Mouse (Mus musculus) lung, embryonic 15.5 days (tissue): ENCODE results near the gene Arid1a. TPM values are rescaled to one million over a fixed set of nuclear protein-coding genes. Genes with fewer than 3 reads are reported as not detected.
A peak's percentile ranks its signal among the peaks of the same experiment; 100 is the strongest.

Source experiments
- ATAC-seq: fragments of 200-750 bp; cut with Nextera tagmentation; 2 replicates; pipeline ENCODE4 v1.8.0; 2017; ENCODE audit warnings: moderate number of reproducible peaks, borderline replicate concordance; ENCODE audit not compliant: low FRiP score, low TSS enrichment; ENCODE audit errors: extremely low read depth
- H3K27ac ChIP-seq: fragments of 300-500 bp; sonication (generic); 2 replicates; pipeline ENCODE4 v1.5.1; 2015; ENCODE audit warnings: moderate library complexity, mild to moderate bottlenecking, inconsistent platforms
- H3K27me3 ChIP-seq: fragments of 300-500 bp; sonication (generic); 2 replicates; pipeline ENCODE4 v1.6.1; 2015; ENCODE audit warnings: inconsistent platforms
- H3K36me3 ChIP-seq: fragments of 300-500 bp; sonication (generic); 2 replicates; pipeline ENCODE4 v1.6.1; 2015; ENCODE audit warnings: inconsistent platforms
- H3K4me1 ChIP-seq: fragments of 300-500 bp; sonication (generic); 2 replicates; pipeline ENCODE4 v1.6.1; 2015; ENCODE audit warnings: inconsistent platforms
- H3K4me2 ChIP-seq: fragments of 300-500 bp; sonication (generic); 2 replicates; pipeline ENCODE4 v1.6.1; 2015; ENCODE audit warnings: inconsistent platforms, mild to moderate bottlenecking, moderate library complexity
- H3K4me3 ChIP-seq: fragments of 300-500 bp; sonication (generic); 2 replicates; pipeline ENCODE4 v1.5.1; 2015; ENCODE audit warnings: mild to moderate bottlenecking, inconsistent platforms
- H3K9ac ChIP-seq: fragments of 300-500 bp; sonication (generic); 2 replicates; pipeline ENCODE4 v1.6.1; 2015; ENCODE audit warnings: inconsistent platforms
- H3K9me3 ChIP-seq: fragments of 300-500 bp; sonication (generic); 2 replicates; pipeline ENCODE4 v1.6.1; 2016; ENCODE audit warnings: inconsistent platforms
- WGBS: fragments of 180-500 bp; shearing (Covaris S2); methylation state at CpG from one replicate; pipeline ENCODE4 v1.1.7; 2015; 5-methylcytosine and 5-hydroxymethylcytosine counted together
- polyA plus RNA-seq: library from polyadenylated mRNA; unstranded; fragments of >200 nt; fragmentation: Nextera tagmentation; extraction: Ambion mirVana; gene quantifications from 2 replicates; pipeline ENCODE4 v1.2.1, GENCODE M21; 2015

Arid1a gene
- 26.9 and 29.4 TPM in 2 replicates for polyA plus RNA-seq

DNA sequence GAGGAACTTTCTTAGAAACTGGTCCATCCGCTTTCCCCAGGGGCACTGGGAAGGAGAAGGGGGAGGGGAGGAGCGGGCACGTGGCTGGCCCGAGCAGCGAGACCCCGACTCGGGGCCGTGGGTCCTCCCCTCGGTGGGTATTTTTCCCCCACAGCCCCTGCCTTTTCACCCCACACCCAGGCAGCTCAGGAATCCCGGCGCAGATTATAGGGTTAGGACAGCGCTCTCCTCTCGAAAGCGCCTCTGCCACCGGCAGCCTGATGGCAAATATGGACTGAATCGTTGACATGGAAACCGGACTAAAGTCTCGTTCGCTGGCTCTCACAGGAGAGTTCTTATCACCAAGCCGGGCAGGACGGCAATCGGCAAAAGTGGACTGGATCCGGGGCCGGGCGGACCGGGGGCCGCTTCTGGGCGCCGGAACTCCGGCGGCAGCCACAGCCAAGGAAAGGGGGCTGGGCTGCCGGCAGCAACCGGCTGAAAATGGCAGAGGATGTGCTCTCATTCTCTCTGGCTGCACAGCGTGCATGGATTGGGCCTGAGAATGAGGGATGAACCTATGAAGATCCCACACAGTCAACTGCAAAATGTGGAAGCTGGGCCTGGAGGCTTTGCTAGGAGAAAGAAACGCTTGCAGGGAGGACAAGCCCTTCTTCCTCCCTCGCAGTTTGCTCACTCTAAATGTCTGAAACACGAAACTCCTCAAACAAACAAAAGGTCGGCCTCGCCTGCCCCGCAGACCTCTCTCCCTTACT is at the start of gene Arid1a:
Gene Arid1a (minus strand): TSS at position 256 of the 755 bp plus-strand sequence.
- Histone ChIP-seq H3K27ac (peak within 1 kb of the TSS; percentile 100), H3K4me1 (peaks cover 18% of the 10 kb centered on the region), H3K9me3 (no peaks in the 10 kb centered on the region), H3K36me3 (no peaks in the 10 kb centered on the region), H3K27me3 (no peaks in the 10 kb centered on the region), H3K4me2 (peak within 1 kb of the TSS; percentile 93), H3K4me3 (peak within 1 kb of the TSS; percentile 63), H3K9ac (peak within 1 kb of the TSS; percentile 100)
- under 1% methylated on average over 40 of the region's 40 CpGs for WGBS
- peak; percentile 68 for ATAC-seq

DNA sequence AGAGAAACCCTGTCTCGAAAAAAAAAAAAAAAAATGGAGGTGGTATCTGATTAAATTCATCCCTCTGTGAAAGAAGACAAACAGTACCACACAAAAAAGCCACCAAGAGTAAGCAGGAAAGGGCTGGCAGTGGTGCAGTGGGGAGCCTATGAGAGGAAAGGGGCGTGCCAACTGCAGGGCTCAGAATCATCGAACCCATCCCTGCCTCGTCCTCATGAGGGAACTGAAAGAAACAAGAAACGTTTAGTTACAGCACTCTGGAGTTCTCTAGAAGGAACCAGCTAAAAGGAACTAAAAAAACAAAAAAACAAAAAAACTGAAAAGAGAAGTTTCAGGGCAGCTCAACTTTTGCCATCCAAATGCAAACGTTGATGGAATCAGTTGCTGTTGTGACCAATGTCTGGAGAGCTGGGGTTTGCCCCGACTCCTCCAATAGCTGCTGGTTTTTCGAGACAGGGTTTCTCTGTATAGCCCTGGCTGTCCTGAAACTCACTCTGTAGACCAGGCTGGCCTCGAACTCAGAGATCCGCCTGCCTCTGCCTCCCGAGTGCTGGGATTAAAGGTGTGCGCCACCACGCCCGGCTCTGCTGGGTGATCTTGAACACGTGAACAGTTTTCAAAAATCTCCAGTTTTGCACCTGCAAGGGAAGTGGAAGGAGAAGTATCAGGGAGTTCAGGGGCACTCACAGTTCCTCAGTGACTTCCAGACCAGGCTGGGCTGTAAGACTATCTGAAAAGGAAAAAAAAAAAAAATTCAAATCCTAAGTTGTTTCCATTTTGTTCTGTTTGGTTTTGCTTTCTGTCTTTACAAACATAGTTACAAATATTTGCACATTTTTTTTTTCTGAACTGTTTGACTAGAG is 48.1 kb upstream of the Arid1a start:
- Histone ChIP-seq H3K4me2 (no peak overlapping the region), H3K36me3 (no peaks in the 10 kb centered on the region), H3K9ac (no peak overlapping the region), H3K9me3 (no peaks in the 10 kb centered on the region), H3K4me1 (no peaks in the 10 kb centered on the region), H3K27ac (no peak overlapping the region), H3K4me3 (no peak overlapping the region), H3K27me3 (no peaks in the 10 kb centered on the region)
- ATAC-seq = no peak
- WGBS = 70% methylated on average over 15 of the region's 15 CpGs

DNA sequence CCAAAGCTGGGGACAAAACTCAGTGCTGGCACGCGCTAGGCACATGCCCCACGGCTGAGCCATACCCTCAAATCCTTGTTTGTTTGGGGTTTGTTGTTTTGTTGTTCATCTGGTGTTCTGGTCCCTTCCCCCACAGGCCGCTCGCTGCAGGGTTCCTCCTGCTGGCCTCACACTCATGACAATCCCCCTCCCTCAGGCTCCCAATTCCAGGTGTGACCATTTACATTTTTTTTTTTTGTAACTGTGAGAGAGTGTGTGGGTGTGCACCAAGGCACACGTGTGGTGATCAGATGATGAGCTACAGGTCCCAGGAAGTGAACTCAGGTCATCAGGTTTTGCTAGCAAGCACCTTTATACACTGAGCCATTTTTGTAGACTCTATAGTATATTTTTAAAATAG is 44.0 kb upstream of the Arid1a start:
- H3K4me1 ChIP-seq = no peaks in the 10 kb centered on the region
- H3K9ac ChIP-seq = no peak overlapping the region
- no peak overlapping the region for H3K27ac ChIP-seq
- ATAC-seq = no peak
- WGBS = 35% methylated on average over 6 of the region's 6 CpGs
- no peaks in the 10 kb centered on the region for H3K36me3 ChIP-seq
- no peak overlapping the region for H3K4me2 ChIP-seq
- H3K4me3 ChIP-seq = no peak overlapping the region
- H3K27me3 ChIP-seq = no peaks in the 10 kb centered on the region
- no peaks in the 10 kb centered on the region for H3K9me3 ChIP-seq

DNA sequence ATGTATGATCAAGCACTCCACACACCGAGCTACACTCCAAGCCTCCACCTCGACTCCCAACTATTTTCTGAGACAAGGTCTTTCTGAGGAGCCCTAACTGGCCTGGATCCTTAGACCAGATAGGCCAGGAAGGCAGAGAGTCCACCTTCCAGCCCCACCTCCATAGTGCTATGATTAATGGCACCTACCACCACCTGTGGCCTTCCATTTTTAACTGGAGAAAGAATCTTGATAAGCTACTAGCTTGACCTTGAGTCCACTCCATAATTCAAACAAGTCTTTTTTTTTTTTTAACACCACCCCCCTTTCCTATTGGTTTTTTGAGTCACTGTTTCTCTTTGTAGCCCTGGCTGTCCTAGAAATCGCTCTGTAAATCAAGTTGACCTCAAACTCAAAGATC is 36.7 kb upstream of the Arid1a start:
- Histone ChIP-seq H3K4me1 (no peaks in the 10 kb centered on the region), H3K27me3 (no peaks in the 10 kb centered on the region), H3K36me3 (no peaks in the 10 kb centered on the region), H3K4me3 (no peak overlapping the region), H3K9ac (no peak overlapping the region), H3K27ac (no peak overlapping the region), H3K4me2 (no peak overlapping the region), H3K9me3 (no peaks in the 10 kb centered on the region)
- no peak for ATAC-seq
- WGBS = 74% methylated on average over 3 of the region's 3 CpGs

DNA sequence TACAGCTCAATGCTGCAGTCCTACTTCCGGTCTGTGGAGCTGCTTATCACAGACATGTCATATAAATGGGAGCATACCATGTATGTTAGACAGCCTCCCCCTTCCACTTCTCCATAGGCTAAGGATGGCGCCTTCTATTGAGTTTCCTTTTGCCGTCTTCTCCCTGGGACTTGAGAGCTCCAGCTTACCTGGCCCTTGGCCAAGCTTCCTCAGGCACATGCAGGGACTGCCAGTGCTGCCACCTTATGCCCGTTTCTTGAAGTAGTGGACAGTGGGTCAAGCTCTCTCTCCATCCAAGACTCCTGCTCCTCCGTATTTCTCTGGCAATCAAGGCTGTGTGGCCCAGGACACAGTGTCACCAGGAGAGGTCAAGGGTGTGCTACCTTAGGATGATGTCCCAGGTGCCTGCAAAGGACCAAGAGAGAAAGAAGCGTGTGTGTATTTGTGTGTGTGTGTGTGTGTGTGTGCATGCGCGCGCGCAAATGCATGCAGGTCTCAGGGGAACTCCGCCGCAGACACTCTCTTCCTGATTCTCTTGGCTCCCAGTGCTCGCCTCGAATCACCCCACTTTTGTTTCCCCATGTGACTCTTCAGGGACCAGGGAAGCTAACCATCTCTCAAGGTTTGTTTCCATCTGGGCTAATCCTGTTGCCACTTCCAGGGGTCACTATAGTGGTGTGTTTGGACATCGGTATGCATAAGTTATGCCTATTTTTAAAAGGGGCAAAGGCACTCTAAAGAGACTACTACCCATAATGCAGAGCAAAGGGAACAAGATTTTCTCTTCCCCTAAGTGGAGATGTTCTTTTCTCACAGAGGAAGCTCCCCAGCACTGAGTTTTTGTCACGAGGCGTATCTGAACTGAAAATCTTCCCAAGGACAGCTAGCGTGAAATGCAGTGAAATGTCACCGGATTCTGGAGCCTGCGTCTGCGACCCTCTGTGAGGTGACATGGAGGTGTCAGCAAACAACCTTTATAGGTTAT is 18.3 kb upstream of the Arid1a start:
- 68% methylated on average over 21 of the region's 21 CpGs for WGBS
- Histone ChIP-seq H3K4me2 (no peak overlapping the region), H3K36me3 (no peaks in the 10 kb centered on the region), H3K4me1 (no peaks in the 10 kb centered on the region), H3K9me3 (no peaks in the 10 kb centered on the region), H3K27ac (no peak overlapping the region), H3K9ac (no peak overlapping the region), H3K27me3 (no peaks in the 10 kb centered on the region), H3K4me3 (no peak overlapping the region)
- ATAC-seq = peak; percentile 31; the same call in 1 of the 2 replicates

DNA sequence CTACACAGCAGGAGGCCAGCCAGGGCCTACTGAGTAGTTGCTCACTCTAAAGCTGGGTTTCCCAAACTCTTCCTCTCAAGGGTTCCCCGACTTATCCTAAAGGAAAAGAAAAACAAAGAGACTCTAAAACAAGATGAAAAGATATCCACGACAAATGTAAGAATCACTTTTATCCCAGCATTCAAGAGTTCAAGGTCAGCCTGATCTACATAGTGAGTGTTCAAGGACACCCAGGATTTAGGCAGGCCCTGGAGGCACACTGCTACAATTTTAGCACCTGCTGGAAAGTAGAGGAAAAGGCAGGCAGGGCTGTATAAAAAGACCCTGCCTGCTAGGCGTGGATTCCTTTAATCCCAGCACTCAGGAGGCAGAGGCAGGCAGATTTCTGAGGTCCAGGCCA is 12.6 kb upstream of the Arid1a start:
- H3K27ac ChIP-seq = no peak overlapping the region
- H3K4me1 ChIP-seq = no peaks in the 10 kb centered on the region
- no peaks in the 10 kb centered on the region for H3K36me3 ChIP-seq
- H3K27me3 ChIP-seq = no peaks in the 10 kb centered on the region
- no peak overlapping the region for H3K9ac ChIP-seq
- 70% methylated on average over 3 of the region's 3 CpGs for WGBS
- H3K9me3 ChIP-seq = no peaks in the 10 kb centered on the region
- H3K4me3 ChIP-seq = no peak overlapping the region
- no peak for ATAC-seq
- no peak overlapping the region for H3K4me2 ChIP-seq

DNA sequence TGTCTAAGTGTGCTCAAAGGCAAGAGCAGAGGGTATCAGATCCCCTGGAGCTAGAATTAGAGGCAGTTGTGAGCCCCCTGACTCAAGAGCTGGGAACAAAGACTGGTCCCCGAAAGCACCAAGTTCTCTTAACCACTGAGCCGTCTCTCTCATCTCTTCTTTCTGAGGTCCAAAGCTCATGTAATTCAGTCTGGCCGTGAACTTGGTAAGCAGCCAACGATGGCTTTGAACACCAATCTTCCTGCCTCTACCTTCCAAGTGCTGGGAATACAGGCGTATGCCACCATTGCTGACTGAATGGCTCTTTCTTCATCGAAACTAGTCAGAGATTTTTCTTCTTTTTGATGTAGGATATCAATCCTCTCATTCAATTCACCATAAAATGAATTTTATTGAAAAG is 6.5 kb upstream of the Arid1a start:
- H3K36me3 ChIP-seq = no peaks in the 10 kb centered on the region
- WGBS = 64% methylated on average over 6 of the region's 6 CpGs
- no peak overlapping the region for H3K4me2 ChIP-seq
- H3K9me3 ChIP-seq = no peaks in the 10 kb centered on the region
- no peak overlapping the region for H3K9ac ChIP-seq
- H3K27me3 ChIP-seq = no peaks in the 10 kb centered on the region
- H3K4me3 ChIP-seq = no peak overlapping the region
- H3K27ac ChIP-seq = no peak overlapping the region
- H3K4me1 ChIP-seq = no peaks in the 10 kb centered on the region
- no peak for ATAC-seq

DNA sequence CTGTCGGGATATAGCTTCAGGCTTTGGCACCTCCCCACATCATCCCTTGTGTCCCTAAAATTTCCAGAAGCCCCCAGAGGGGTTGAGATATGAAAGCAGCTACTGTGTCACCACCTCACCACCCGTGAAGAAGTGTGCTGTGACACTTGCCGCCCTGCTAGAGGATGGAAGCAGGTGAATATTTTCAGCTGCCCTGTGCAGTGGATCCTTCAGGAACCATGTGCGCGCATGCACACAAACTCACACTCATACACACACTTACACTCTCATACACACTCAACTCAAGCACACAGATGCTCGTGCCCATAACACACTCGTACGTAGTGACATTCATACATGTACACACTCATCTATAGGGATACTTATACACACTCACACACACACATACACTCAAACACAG is 3.1 kb upstream of the Arid1a start:
- H3K4me2 ChIP-seq = no peak overlapping the region
- no peak overlapping the region for H3K9ac ChIP-seq
- no peaks in the 10 kb centered on the region for H3K27me3 ChIP-seq

DNA sequence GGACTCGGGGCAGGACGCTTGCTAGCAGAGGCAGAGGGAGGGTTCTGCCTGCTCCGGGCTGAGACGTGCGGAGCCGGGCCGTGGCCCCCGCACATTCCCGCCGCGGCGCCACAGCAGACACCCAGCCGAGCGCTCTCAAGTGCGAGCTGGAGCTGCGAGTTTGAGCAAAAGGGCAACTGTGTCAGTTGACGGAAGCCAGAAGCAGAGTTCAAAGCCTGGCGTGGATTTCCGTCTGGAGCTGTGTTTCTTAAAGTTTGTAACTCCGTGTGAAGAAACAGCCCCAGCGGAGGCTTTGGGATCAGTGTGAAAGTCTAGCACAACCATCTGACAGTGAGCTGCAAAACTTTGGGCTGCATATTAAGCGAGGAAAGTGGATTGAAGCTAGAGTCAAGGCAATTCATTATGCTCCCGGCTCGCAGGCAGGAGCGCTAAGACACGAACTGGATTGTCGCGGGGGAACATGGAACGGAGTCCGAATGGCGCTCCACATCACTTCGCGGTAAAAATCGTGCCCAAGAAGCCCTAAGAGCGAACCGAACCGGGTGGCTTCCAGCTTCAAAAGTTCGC is 783 bp upstream of the Arid1a start:
- H3K36me3 ChIP-seq = no peaks in the 10 kb centered on the region
- peak overlapping the region; percentile 93 for H3K4me2 ChIP-seq
- peaks cover 18% of the 10 kb centered on the region for H3K4me1 ChIP-seq
- peak overlapping the region; percentile 63 for H3K4me3 ChIP-seq
- H3K9me3 ChIP-seq = no peaks in the 10 kb centered on the region
- under 1% methylated on average over 38 of the region's 38 CpGs for WGBS
- peak; percentile 37 for ATAC-seq
- H3K27me3 ChIP-seq = no peaks in the 10 kb centered on the region
- peak overlapping the region; percentile 100 for H3K27ac ChIP-seq
- peak overlapping the region; percentile 100 for H3K9ac ChIP-seq

More for the DNA sequence above, 3.1 kb upstream of the Arid1a start:
- Histone ChIP-seq H3K4me3 (no peak overlapping the region), H3K27ac (no peak overlapping the region), H3K9me3 (no peaks in the 10 kb centered on the region), H3K4me1 (peaks cover 15% of the 10 kb centered on the region), H3K36me3 (no peaks in the 10 kb centered on the region)
- 80% methylated on average over 8 of the region's 8 CpGs for WGBS
- ATAC-seq = no peak

DNA sequence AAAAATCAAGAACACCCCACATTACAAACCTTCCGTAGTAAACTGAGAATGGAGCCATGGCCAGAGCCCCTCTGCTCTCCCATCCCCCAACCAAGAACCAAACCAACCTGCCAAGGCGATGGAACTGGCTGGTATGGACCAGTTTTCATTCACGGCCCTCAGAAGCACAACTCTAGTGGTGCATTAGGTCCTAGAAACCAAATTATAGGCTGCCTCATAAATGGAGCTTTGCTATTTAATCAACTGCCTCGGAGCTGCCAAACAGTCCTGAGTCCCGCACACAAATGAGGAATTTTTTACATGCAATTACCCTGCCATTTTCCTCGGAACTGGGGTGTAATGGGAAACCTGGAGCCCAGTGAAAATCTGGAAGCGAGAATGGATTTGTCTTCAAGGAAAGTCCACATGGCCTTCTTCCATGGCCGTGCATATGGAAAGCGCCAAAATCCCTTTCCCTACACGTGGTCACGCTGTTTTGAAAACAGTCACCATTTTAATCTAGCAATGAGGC is 653 bp downstream of the Arid1a start:
- WGBS = 4% methylated on average over 11 of the region's 11 CpGs
- H3K36me3 ChIP-seq = no peaks in the 10 kb centered on the region
- H3K9ac ChIP-seq = peak overlapping the region; percentile 100
- H3K4me2 ChIP-seq = peak overlapping the region; percentile 93
- no peaks in the 10 kb centered on the region for H3K9me3 ChIP-seq
- H3K27ac ChIP-seq = peak overlapping the region; percentile 100
- no peaks in the 10 kb centered on the region for H3K27me3 ChIP-seq
- peaks cover 19% of the 10 kb centered on the region for H3K4me1 ChIP-seq
- peak overlapping the region; percentile 63 for H3K4me3 ChIP-seq
- ATAC-seq = no peak
